Mouse (Mus musculus) liver, adult 2 months (tissue): ENCODE results near the gene Lcor. TPM values are rescaled to one million over a fixed set of nuclear protein-coding genes. Genes with fewer than 3 reads are reported as not detected.

Experiments used
- DNase-seq: peaks from one replicate; pipeline ENCODE4 v3.0.0-alpha.2; 2011; ENCODE audit warnings: low read depth, low spot score; ENCODE audit errors: extremely low read depth
- H3K27ac ChIP-seq: fragments of 200-500 bp; replicated peaks from 2 replicates; pipeline ENCODE4 v1.5.1; 2012; ENCODE audit warnings: low read depth, mild to moderate bottlenecking, control low read depth, inconsistent platforms, low read length; ENCODE audit not compliant: insufficient read depth
- H3K27me3 ChIP-seq: fragments of 200-500 bp; 2 replicates; pipeline ENCODE4 v1.6.1; 2012; ENCODE audit warnings: mild to moderate bottlenecking, moderate library complexity, low read length, inconsistent platforms; ENCODE audit not compliant: control insufficient read depth, insufficient read depth
- H3K36me3 ChIP-seq: fragments of 200-500 bp; 2 replicates; pipeline ENCODE4 v1.6.1; 2012; ENCODE audit warnings: low read length, inconsistent platforms; ENCODE audit not compliant: control insufficient read depth, insufficient read depth
- H3K4me1 ChIP-seq: fragments of 200-500 bp; 2 replicates; pipeline ENCODE4 v1.6.1; 2011; ENCODE audit warnings: low read length; ENCODE audit not compliant: control insufficient read depth, insufficient read depth
- H3K4me3 ChIP-seq: fragments of 200-500 bp; 2 replicates; pipeline ENCODE4 v1.5.1; 2011; ENCODE audit warnings: low read depth, mild to moderate bottlenecking, control low read depth, low read length, moderate library complexity; ENCODE audit not compliant: insufficient read depth
- H3K79me2 ChIP-seq: fragments of 200-500 bp; 2 replicates; pipeline ENCODE4 v1.6.1; 2012; ENCODE audit warnings: inconsistent platforms, mild to moderate bottlenecking, low read length, moderate library complexity; ENCODE audit not compliant: control insufficient read depth, insufficient read depth
- H3K9ac ChIP-seq: fragments of 200-500 bp; 2 replicates; pipeline ENCODE4 v1.6.1; 2012; ENCODE audit warnings: low read depth, mild to moderate bottlenecking, control low read depth, inconsistent platforms, low read length
- CTCF ChIP-seq: fragments of 200-500 bp; IDR thresholded peaks from 2 replicates; pipeline ENCODE4 v1.5.1; 2011; ENCODE audit warnings: low read depth, low read length, control low read depth
- POLR2A ChIP-seq: fragments of 200-500 bp; IDR thresholded peaks from 2 replicates; pipeline ENCODE4 v1.6.1; 2011; ENCODE audit warnings: low read length, control low read depth; ENCODE audit not compliant: insufficient read depth; ENCODE audit errors: extremely low read depth
- WGBS: fragments of 180-500 bp; shearing (Covaris S2); methylation state at CpG from one replicate; pipeline ENCODE4 v1.1.7; 2018; 5-methylcytosine and 5-hydroxymethylcytosine counted together
- polyA plus RNA-seq: library from polyadenylated mRNA; depleted of rRNA; stranded (reverse); fragments of >200 nt; gene quantifications from 2 replicates; pipeline ENCODE4 v1.2.3, GENCODE M21; 2012; rRNA removed
- total RNA-seq: library from RNA; depleted of rRNA; stranded (reverse); fragments of >200 nt; gene quantifications from 2 replicates; pipeline ENCODE4 v1.2.3, GENCODE M21; 2014; rRNA removed

The Lcor gene
- total RNA-seq (17.1 and 18.1 TPM in 2 replicates), polyA plus RNA-seq (2.3 and 2.6 TPM in 2 replicates)

GRCm38 (mm10) chr19:41482190-41482908 lies at the start of gene Lcor:
TSS of gene Lcor (plus strand) at chr19:41482637.
- peaks cover 17% of the 10 kb centered on the region for H3K4me1 ChIP-seq
- peak; percentile 59 for DNase-seq
- peak within 1 kb of the TSS; percentile 98 for H3K4me3 ChIP-seq
- peaks cover 19% of the 10 kb centered on the region for H3K79me2 ChIP-seq
- WGBS: 2% methylated on average over 89 of the region's 92 CpGs
- peak within 1 kb of the TSS; percentile 97 for H3K9ac ChIP-seq
- H3K36me3 ChIP-seq: no peaks in the 10 kb centered on the region
- H3K27me3 ChIP-seq: no peaks in the 10 kb centered on the region
- TF ChIP-seq POLR2A (peak; percentile 65; the same call in 1 of the 2 replicates), CTCF (no peak)
- peak within 1 kb of the TSS; percentile 97 for H3K27ac ChIP-seq

- no peak for TF ChIP-seq CTCF
- TF ChIP-seq POLR2A: no peak
- Histone ChIP-seq H3K36me3 (no peaks in the 10 kb centered on the region), H3K9ac (no peak overlapping the region), H3K79me2 (no peaks in the 10 kb centered on the region), H3K27ac (no peak overlapping the region), H3K4me1 (peaks cover 1% of the 10 kb centered on the region; the same call in 1 of the 2 replicates), H3K4me3 (no peak overlapping the region), H3K27me3 (no peaks in the 10 kb centered on the region)
- 90% methylated on average over 10 of the region's 10 CpGs for WGBS
- DNase-seq: no peak
Observed at GRCm38 (mm10) chr19:41435366-41435765, 47.1 kb upstream of the Lcor start.

DNA sequence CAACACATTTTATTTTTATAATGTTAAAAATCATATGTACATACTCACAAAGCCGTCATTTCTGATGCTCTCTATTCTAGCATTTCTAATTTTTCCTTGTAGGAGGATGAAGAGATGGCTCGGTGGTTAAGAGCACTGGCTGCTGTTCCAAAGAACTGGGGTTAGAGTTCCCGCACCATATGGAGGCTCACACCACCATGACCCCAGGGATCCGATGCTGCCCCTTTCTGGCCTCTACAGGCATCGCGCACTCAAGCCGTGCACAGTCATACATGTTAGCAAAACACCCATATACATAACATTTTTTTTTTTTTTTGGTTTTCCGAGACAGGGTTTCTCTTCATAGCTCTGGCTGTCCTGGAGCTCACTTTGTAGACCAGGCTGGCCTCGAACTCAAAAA lies 46.0 kb upstream of the Lcor start:
- Histone ChIP-seq H3K9ac (no peak overlapping the region), H3K36me3 (no peaks in the 10 kb centered on the region), H3K4me1 (peaks cover 1% of the 10 kb centered on the region; the same call in 1 of the 2 replicates), H3K4me3 (no peak overlapping the region), H3K27me3 (no peaks in the 10 kb centered on the region), H3K27ac (no peak overlapping the region), H3K79me2 (no peaks in the 10 kb centered on the region)
- TF ChIP-seq POLR2A (no peak), CTCF (no peak)
- no peak for DNase-seq
- WGBS: 93% methylated on average over 9 of the region's 9 CpGs

DNA sequence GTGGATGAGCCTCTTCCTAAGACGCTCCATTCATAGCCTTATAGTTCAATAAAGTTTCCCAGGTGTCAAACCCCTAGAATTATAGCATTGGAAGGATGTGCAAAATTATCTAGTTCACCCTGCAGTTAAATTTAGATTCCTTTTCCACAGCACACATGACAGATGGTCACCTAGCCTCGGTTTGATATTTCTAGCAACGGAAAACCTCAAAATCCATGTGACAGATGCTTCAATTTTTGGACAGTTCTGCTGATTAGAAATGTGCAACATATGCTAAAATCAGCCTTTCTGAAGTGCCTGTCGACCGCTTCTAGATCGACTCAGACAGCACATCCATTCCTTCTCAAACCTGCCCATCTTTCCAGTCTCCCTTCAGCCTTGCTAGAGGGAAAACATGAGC lies 43.5 kb upstream of the Lcor start:
- H3K4me3 ChIP-seq: no peak overlapping the region
- H3K27me3 ChIP-seq: no peaks in the 10 kb centered on the region
- no peaks in the 10 kb centered on the region for H3K79me2 ChIP-seq
- no peak overlapping the region for H3K27ac ChIP-seq
- WGBS: 93% methylated on average over 6 of the region's 6 CpGs
- H3K9ac ChIP-seq: no peak overlapping the region
- H3K36me3 ChIP-seq: no peaks in the 10 kb centered on the region
- peaks cover 1% of the 10 kb centered on the region; the same call in 1 of the 2 replicates for H3K4me1 ChIP-seq
- TF ChIP-seq POLR2A (no peak), CTCF (no peak)
- no peak for DNase-seq

GRCm38 (mm10) chr19:41441446-41441845 lies 41.0 kb upstream of the Lcor start:
- Histone ChIP-seq H3K4me1 (peaks cover 1% of the 10 kb centered on the region; the same call in 1 of the 2 replicates), H3K79me2 (no peaks in the 10 kb centered on the region), H3K36me3 (no peaks in the 10 kb centered on the region), H3K4me3 (no peak overlapping the region), H3K9ac (no peak overlapping the region), H3K27me3 (no peaks in the 10 kb centered on the region), H3K27ac (no peak overlapping the region)
- WGBS: 84% methylated on average over 3 of the region's 3 CpGs
- no peak for DNase-seq
- no peak for TF ChIP-seq CTCF
- TF ChIP-seq POLR2A: no peak

DNA sequence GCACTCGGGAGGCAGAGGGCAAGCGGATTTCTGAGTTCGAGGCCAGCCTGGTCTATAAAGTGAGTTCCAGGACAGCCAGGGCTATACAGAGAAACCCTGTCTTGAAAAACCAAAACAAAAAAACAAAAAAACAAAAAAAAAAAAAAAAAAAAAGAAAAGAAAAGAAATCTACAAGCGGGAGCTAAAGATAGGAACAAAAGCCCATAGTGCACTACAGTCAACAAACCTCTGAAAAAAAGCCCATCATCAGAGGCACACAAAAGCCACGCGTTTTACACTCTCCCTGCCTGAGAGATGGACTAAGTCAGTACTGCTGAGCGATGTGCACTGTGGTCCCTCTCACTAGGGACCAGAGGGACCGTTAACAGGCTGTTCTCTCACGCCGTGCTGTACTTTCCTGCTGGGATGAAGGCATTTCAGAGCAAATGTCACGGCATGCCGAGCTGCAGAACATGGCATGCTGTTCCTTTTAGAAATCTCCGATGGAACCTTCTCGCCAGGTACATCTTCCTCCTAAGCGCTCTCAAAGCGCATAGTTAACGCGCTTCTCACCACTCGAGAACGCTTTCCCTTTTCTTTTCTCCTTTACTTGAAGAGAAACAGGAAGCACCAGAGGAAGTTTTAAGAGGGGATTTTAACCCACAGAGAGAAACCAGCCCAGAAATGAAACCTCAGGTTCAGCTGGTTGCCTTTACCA lies 40.4 kb upstream of the Lcor start:
- 41% methylated on average over 20 of the region's 20 CpGs for WGBS
- DNase-seq: no peak
- Histone ChIP-seq H3K4me3 (no peak overlapping the region; the same call in 1 of the 2 replicates), H3K27me3 (no peaks in the 10 kb centered on the region), H3K27ac (no peak overlapping the region), H3K79me2 (no peaks in the 10 kb centered on the region), H3K36me3 (no peaks in the 10 kb centered on the region), H3K9ac (no peak overlapping the region), H3K4me1 (peaks cover 1% of the 10 kb centered on the region; the same call in 1 of the 2 replicates)
- TF ChIP-seq CTCF (no peak), POLR2A (no peak)
